In genomic region chr7:74130206-74130836, GRCm38 (mm10) we compare ENCODE assay signal across 15 mouse cellular contexts.
A peak's percentile ranks its signal among the peaks of the same experiment; 100 is the strongest.
DNase-seq lines count a peak whose midpoint lies in the region; TF ChIP-seq lines count a peak whose summit lies in the region.
"Had no signal": no experiment of that assay in that cellular context is flagged by ENCODE, and none has a peak within 500 bp of the region (broad histone marks: within the 10 kb centered on the region; RNA-seq: fewer than 3 reads in every experiment).

No protein-coding gene starts in this region.

- TF ChIP-seq CTCF in cerebellum, adult 2 months (IDR thresholded peaks at IDR 0.05; ENCODE audit: borderline replicate concordance, insufficient read depth, low read depth, low read length): no peak

- no peaks in the 10 kb centered on the region for H3K36me3 ChIP-seq in limb, embryonic 10.5 days
- H3K36me3 ChIP-seq: G1E; heart, embryonic 15.5 days; liver, embryonic 13.5 days had no signal

- no peak for TF ChIP-seq POLR2A in cerebellum, adult 2 months (IDR thresholded peaks at IDR 0.05; ENCODE audit: borderline replicate concordance, insufficient read depth, low read length)

- no peaks in the 10 kb centered on the region for H3K9me3 ChIP-seq in limb, embryonic 10.5 days (replicated peaks)
- H3K9me3 ChIP-seq: heart, embryonic 15.5 days; liver, embryonic 13.5 days had no signal

- WGBS in cerebellum, adult 2 months: 42% methylated on average over 8 of the region's 8 CpGs
- 87% methylated on average over 8 of the region's 8 CpGs for WGBS in limb, embryonic 10.5 days

- H3K27me3 ChIP-seq in cerebellum, adult 2 months (ENCODE audit: control insufficient read depth, insufficient read depth, low read length): peaks cover 2% of the 10 kb centered on the region; the same call in 1 of the 2 replicates
- H3K27me3 ChIP-seq in limb, embryonic 10.5 days (ENCODE audit: low read depth, poor library complexity, severe bottlenecking): no peaks in the 10 kb centered on the region
- H3K27me3 ChIP-seq: heart, embryonic 15.5 days; liver, embryonic 13.5 days had no signal

- H3K4me1 ChIP-seq in cerebellum, adult 2 months (ENCODE audit: control insufficient read depth, insufficient read depth, low read length): no peaks in the 10 kb centered on the region
- H3K4me1 ChIP-seq in limb, embryonic 10.5 days: peaks cover 11% of the 10 kb centered on the region
- H3K4me1 ChIP-seq: heart, embryonic 15.5 days; liver, embryonic 13.5 days had no signal

- H3K27ac ChIP-seq in cerebellum, adult 2 months (ENCODE audit: insufficient read depth, low read length): no peak overlapping the region
- H3K27ac ChIP-seq in limb, embryonic 10.5 days: no peak overlapping the region
- H3K27ac ChIP-seq: heart, embryonic 15.5 days; left cerebral cortex, adult 2 months; liver, embryonic 13.5 days had no signal

- DNase-seq in cerebellum, adult 9-10 months: peak; percentile 5
- DNase-seq in cerebellum, adult 2 months: no peak
- peak; percentile 53 to 74 for DNase-seq in right cerebral cortex, postnatal 10 days (ENCODE audit: low spot score in 2 of 2)
- no peak for DNase-seq in right cerebral cortex, postnatal 25 days
- peak; percentile 54 for DNase-seq in lung, postnatal 36 days
- no peak for DNase-seq in heart, adult 8-10 months (ENCODE audit: low spot score)
- no peak for DNase-seq in limb, embryonic 10.5 days (ENCODE audit: low spot score)
- no peak for DNase-seq in spleen, postnatal 36 days (ENCODE audit: low spot score in 2 of 2)
- DNase-seq: cerebellum, postnatal 14 days; kidney, adult 2 months; liver, embryonic 13.5 days; thymus, postnatal 4 days had no signal

- no peak overlapping the region for H3K4me3 ChIP-seq in cerebellum, adult 2 months (replicated peaks; ENCODE audit: insufficient read depth, low read depth, low read length)
- H3K4me3 ChIP-seq in limb, embryonic 10.5 days: no peak overlapping the region
- H3K4me3 ChIP-seq: heart, embryonic 15.5 days; left cerebral cortex, adult 2 months; liver, embryonic 13.5 days had no signal

Comparison
In these comparisons a context has a peak if more than half of its experiments do, and no peak if none do; other contexts are left out.
1. DNase-seq: peak in cerebellum, adult 9-10 months (single experiment), right cerebral cortex, postnatal 10 days (2 of 2) and lung, postnatal 36 days (single experiment); none in cerebellum, adult 2 months (0 of 2), right cerebral cortex, postnatal 25 days (single experiment), heart, adult 8-10 months (single experiment), limb, embryonic 10.5 days (single experiment) and spleen, postnatal 36 days (0 of 2).